Mouse (Mus musculus): ENCODE results near the gene A730015C16Rik.

Gene A730015C16Rik

DNA sequence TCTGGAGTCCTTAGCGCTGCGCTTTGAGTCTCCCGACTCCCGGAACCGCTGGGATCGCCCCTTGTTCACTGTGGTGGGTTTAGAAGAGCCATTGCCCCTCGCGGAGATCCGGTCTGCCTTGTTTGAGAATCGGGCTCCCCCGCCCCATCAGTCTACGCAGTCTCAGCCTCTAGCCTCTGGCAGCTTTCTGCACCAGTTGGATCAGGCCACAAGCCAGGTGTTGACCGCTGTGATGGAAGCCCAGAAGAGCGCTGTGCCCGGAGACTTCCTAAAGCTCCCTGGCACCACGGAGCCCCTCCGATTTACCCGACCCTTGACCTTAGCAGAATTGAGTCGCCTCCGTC is at the start of gene A730015C16Rik:
A730015C16Rik (minus strand) TSS at position 115 of the 344 bp plus-strand sequence.
- no peak for DNase-seq (ENCODE audit: low spot score in 2 of 2)

- no peak for DNase-seq (ENCODE audit: low spot score in 2 of 2)
Observed at GRCm38 (mm10) chr4:108890876-108891275, 42.5 kb upstream of the A730015C16Rik start.

DNA sequence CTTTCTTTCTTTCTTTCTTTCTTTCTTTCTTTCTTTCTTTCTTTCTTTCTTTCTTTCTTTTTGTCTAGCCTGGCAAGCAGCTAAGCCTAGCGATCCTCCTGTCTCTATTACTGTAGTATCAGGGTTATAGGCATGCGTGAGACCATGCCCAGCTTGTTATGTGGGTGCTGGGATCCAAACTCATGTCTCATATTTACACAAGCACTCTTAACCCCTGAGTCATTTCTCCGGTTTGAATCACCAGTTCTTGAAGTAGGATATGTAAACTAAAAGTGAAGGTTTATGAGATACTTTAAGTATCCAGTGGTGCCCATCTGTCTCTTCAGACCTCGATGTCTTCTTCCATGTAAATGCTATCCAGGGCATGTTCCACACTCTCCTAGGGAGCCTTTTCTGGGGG is 39.0 kb upstream of the A730015C16Rik start:
- no peak for DNase-seq (ENCODE audit: low spot score in 2 of 2)

DNA sequence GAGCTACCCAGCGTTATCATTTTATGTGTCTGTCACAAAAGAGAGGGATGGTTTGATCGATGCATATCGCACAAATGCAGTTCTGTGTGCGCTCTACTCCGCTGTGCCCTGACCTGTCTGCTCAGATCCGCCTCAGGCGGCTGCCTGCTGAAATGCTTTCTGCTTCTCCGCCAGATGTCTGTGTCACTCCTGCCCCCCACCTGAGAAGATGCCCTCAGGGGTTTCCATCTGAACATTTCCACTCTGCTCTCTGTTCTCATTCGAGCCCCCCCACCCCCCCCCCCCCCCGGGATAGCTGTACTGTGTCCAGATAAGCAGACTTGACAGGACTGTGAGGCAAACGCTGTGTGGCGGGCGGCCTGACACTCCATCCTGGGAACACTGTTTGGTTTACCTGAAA is 35.4 kb upstream of the A730015C16Rik start:
- no peak for DNase-seq (ENCODE audit: low spot score in 2 of 2)

DNA sequence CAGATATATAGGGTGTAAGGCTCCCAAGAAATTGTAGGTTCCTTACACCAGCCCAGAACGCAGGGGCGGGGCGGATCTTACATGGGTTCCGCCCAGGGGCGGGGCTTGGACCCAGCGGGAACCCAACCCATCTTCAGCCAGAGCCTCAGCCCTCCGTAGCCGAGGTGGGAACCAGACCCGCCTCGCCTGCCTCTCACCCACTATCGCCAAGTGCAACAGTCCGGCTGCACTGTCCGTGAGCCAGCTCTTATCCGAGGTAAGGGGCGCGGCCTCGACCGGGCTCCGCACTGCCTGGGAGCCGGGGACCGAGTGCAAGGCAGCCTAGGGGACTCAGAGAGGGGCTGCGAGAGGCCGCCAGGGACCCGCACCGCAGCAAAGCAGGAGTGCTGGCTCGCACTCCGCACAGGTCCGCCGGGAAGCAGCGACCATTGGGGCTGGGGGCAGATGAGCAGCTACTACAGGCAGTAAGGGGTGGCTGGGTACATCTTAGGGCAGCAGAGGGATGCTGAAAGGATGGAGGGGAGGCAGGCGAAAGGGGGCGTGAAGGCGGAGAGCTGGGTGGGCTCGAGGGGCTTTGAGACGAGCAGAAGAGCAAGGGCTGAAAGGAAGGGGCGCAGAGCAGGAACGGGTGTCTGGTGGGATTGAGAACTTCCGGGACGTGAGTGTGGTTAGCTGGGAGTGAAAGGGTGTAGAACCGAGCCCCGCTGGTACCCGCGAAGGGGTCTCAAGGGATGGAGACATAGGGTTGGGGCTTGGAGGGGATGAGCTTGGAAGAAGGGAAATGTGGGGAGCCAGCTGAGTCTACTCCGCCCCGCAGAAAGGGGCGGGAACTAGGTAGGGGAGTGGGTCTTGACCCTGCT is 30.8 kb upstream of the A730015C16Rik start, which contains the start of gene Rab3b:
Rab3b (plus strand) TSS at position 101 of the 860 bp plus-strand sequence.
- DNase-seq (ENCODE audit: low spot score in 2 of 2) = peak; percentile 71 to 81

DNA sequence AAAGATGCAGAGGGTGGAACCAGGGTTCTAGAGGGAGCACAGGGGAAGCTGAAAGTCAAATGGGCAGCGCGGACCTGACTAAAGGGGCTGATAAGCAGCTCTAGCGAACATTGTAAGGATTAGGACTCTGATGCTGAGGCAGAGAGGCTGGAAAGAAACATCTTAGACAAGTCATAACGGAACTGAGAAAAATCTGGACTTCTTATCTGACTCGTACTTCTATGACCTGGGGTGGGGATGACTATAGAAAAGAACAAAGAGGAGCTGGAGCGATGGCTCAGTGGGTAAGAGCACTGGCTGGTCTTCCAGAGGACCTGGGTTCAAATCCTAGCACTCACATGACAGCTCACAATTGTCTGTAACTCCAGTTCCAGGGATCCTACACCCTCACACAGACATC is 29.5 kb upstream of the A730015C16Rik start:
- no peak for DNase-seq (ENCODE audit: low spot score in 2 of 2)

GRCm38 (mm10) chr4:108873746-108874145 is 25.3 kb upstream of the A730015C16Rik start:
- DNase-seq (ENCODE audit: low spot score in 2 of 2) = no peak

DNA sequence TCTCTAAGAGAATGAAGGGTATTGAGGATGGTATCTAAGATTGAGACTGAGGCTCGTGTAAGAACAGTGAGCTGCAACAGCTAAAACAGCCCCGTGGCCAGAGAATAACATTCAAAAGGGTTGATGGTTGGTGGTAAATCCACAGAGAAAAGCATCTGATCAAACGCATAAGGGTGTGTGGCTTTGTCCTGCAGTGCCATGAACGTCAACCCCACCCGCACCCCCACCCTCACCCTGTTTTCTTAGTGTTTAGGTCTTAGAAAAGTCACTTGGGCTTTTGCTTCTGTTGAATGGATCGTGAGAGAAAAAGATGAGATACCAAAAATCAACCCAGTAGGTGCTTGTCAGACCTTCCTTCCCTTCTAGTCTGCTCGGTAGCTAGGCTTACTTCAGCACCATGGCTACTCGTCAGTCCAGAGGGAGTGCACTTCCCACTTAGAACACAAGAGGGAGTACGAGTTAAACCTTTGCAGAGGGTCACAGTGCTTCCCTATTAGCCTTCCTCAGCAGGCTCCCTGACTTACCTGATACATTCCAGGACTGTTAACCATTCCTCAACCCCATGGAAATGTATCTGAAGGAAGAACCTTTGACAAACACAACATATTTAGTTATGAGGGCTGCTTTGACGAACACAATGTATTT is 21.4 kb upstream of the A730015C16Rik start:
- peak; percentile 80 to 89 for DNase-seq (ENCODE audit: low spot score in 2 of 2)

GRCm38 (mm10) chr4:108866806-108867205 is 18.4 kb upstream of the A730015C16Rik start:
- peak in 1 of 2 experiments; percentile 15 for DNase-seq (ENCODE audit: low spot score in 2 of 2)

- peak; percentile 68 to 82 for DNase-seq (ENCODE audit: low spot score in 2 of 2)
Observed at GRCm38 (mm10) chr4:108847715-108848504, 509 bp downstream of the A730015C16Rik start, which contains the start of gene Kti12. TSS of gene Kti12 (plus strand) at chr4:108847785.

DNA sequence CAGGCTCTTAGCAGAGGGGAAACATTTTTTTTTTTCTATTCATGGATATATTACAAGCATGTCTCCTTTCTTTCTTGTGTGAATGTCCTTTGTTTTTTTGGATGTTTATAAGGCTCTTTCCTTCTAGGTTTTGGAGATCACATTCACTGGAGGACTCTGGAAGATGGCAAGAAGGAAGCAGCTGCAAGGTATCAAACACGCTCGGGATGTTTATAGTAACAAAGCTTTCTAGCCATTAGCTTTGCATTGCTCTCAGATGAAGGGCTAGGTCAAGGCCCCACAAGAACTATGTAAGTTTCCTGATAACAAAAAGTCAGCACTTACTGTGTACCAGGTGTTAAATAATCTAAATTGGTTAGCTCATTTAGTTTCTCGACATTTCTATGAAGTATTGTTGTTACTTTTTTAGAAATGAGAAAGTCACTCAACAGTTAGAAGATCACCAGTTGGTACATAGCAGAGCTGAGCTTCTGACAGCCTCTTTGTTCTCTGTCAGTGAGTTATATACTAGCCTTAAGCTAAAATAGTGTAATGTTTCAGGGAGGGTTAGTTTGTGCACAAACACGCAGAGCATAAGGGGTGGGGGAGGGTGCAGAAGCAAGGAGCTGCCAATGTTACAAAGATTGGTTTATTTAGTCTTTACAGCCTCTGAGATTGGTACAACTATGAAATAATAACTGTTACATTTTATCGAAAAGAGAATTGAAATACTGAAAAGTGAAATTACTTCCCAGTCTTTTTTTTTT is 2.4 kb downstream of the A730015C16Rik start:
- DNase-seq (ENCODE audit: low spot score in 2 of 2) = no peak

GRCm38 (mm10) chr4:108843336-108843735 is 5.1 kb downstream of the A730015C16Rik start:
- DNase-seq (ENCODE audit: low spot score in 2 of 2) = no peak

DNA sequence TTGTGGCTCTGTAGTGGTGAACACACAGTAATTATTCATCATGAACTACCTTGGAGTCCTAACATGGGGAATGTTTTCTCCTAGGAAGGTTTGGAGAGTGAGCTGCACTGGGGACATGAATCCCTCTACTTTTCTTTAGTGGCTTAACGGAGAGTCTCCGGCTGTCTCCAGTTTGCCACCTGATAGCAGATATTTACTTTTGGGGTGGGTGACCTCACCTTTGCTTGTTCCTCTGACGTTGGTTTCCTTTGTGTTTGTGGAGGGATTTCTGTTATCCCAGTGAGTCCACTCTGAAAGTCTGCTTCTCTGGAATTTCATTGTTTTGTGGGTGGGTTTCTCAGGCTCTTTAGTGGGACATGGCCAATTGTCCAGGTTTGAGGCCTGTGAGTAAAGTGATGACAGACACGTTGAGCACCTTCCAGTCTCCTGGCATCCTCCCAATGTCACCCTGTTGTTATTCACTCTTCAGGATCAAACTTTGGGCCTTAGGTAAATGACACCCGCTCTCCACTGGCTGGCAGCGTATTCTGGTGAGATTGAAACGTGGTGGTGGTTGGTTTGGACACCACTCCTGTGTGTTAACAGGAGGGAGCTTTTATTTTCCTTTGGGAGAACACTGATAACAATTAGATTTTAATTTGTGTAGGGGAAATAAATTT is 6.4 kb downstream of the A730015C16Rik start:
- DNase-seq (ENCODE audit: low spot score in 2 of 2) = no peak

- no peak for DNase-seq (ENCODE audit: low spot score in 2 of 2)
Observed at GRCm38 (mm10) chr4:108838031-108838430, 10.4 kb downstream of the A730015C16Rik start.

DNA sequence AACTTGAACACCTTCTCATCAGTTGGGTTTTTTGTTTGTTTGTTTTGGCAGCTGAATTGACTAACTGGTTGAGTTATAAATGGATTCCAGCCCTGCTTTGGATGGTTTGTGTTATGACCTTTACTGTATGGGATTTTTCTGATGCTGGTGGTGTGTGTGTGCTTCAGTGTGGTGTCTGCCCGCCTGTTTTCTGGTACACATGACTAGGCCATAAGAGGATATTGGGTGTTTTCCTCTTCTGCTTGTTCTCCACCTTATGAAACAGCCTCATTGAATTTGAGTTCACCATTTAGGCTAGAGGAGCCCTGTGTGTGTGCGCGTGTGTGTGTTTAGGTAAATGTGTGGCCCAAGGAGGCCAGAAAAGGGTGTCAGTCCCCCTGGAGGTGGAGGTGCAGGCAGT is 12.9 kb downstream of the A730015C16Rik start:
- DNase-seq (ENCODE audit: low spot score in 2 of 2) = no peak

GRCm38 (mm10) chr4:108834971-108835311 is 13.5 kb downstream of the A730015C16Rik start:
- no peak for DNase-seq (ENCODE audit: low spot score in 2 of 2)

DNA sequence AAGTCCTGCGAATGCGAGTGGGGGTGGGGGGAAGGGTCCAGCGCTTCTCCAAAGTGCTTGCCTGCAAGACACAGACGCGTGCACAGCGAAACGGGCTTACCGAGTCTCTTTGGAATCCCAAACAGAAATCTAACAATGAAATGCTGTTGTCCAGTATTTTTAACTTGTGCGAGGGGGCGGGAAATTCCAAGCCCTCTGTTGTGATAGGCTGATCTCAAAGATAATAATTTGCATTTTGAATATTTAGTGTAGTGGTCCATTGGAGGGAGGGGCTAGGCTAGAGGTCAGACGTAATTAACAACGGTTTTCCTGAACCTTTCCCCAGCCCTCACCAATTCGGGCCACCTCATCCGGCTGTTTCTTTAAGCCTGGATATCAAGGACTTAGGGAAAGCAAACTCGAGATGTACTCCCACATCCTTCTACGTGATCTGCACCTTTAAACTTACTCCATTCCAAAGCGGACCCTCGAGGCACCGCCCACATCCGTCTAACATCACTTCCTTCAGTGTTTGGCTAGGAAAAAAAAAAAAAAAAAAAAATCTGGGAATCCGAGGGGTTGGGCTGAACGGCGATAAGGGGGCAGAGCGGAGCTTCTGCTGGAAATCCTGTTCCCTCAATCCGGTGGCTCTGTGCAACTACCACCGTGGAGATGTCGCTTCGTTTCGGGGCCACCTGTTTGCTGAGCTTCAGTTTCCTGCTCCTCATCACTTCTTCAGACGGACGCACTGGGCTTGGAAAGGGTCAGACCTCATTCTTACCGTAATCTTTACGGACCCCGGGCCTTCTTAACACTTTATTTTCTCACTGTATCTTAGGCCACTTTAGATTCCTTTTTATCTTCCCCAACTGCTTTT is 14.1 kb downstream of the A730015C16Rik start, which contains the start of gene Txndc12:
Txndc12 (plus strand) TSS at position 487 of the 856 bp plus-strand sequence.
- DNase-seq (ENCODE audit: low spot score in 2 of 2) = peak; percentile 62 to 77

DNA sequence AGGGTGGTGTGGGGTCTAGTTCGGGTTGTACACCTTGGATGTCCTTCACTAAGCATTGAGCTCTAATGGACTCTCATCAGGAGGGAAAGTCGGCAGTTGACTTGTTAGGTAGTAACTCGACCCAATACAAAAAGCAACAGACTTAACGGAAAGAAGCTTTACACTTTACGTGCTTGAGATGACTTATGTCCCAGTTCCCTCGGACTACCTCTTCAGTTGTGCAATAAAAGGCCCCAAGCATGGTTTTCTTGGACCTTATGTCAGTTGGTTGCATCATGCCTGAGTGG is 14.6 kb downstream of the A730015C16Rik start:
- no peak for DNase-seq (ENCODE audit: low spot score in 2 of 2)

GRCm38 (mm10) chr4:108832916-108833827 is 15.2 kb downstream of the A730015C16Rik start, which contains the start of gene Btf3l4:
TSS of gene Btf3l4 (minus strand) at chr4:108833614.
- DNase-seq (ENCODE audit: low spot score in 2 of 2) = peak; percentile 88 to 93

Measured in spleen, postnatal 4 days (tissue).